Mouse (Mus musculus) forebrain, embryonic 11.5 days (tissue): ENCODE measurements around the gene Bspry. TPM values are rescaled to one million over a fixed set of nuclear protein-coding genes. Genes with fewer than 3 reads are reported as not detected.

Source experiments
- polyA plus RNA-seq: library from polyadenylated mRNA; unstranded; fragments of >200 nt; fragmentation: Nextera tagmentation; extraction: Ambion mirVana; gene quantifications from 2 replicates; pipeline ENCODE4 v1.2.1, GENCODE M21; 2014

Gene Bspry
- polyA plus RNA-seq, 1 experiment from 2014 or later, result 0.98 TPM

Other genes starting within 250 kb of the Bspry start
- gene Zfp37, start 249.0 kb upstream of the Bspry start, polyA plus RNA-seq, result 26.3 and 28.7 TPM in 2 replicates
- gene Slc31a2, start 217.5 kb upstream of the Bspry start, polyA plus RNA-seq, result 7.9 and 8.9 TPM in 2 replicates
- 18.5 and 23.4 TPM in 2 replicates for gene Fkbp15, start 119.5 kb upstream of the Bspry start, polyA plus RNA-seq
- 49.9 and 51.7 TPM in 2 replicates for gene Slc31a1, start 119.3 kb upstream of the Bspry start, polyA plus RNA-seq
- 185 and 190 TPM in 2 replicates for gene Cdc26, start 71.4 kb upstream of the Bspry start, polyA plus RNA-seq
- 34.9 and 35.7 TPM in 2 replicates for gene Prpf4, start 71.3 kb upstream of the Bspry start, polyA plus RNA-seq
- not detected in 2 replicates for gene Rnf183, start 44.8 kb upstream of the Bspry start, polyA plus RNA-seq
- 11.5 and 14.3 TPM in 2 replicates for gene Wdr31, start 9.2 kb upstream of the Bspry start, polyA plus RNA-seq
- gene Hdhd3, start 23.4 kb downstream of the Bspry start, polyA plus RNA-seq, result 9.1 and 10.1 TPM in 2 replicates
- gene Alad, start 39.9 kb downstream of the Bspry start, polyA plus RNA-seq, result 89.3 and 98.2 TPM in 2 replicates
- 132 and 135 TPM in 2 replicates for gene Pole3, start 45.0 kb downstream of the Bspry start, polyA plus RNA-seq
- gene 4933430I17Rik, start 45.3 kb downstream of the Bspry start, polyA plus RNA-seq, result 1.1 and 1.8 TPM in 2 replicates
- gene Rgs3, start 79.8 kb downstream of the Bspry start, polyA plus RNA-seq, result 33.6 and 39.7 TPM in 2 replicates